Mouse (Mus musculus) MEL (cell line): ENCODE results near the gene C2cd4d. TPM values are rescaled to one million over a fixed set of nuclear protein-coding genes. Genes with fewer than 3 reads are reported as not detected.

Experiments used
- DNase-seq: peaks from one replicate; pipeline ENCODE4 v3.0.0; 2011; ENCODE audit warnings: low read depth, low spot score
- H3K27ac ChIP-seq: 2 replicates; pipeline ENCODE4 v1.5.1; 2012; ENCODE audit warnings: low read depth, mild to moderate bottlenecking, control low read depth, low read length, moderate library complexity; ENCODE audit not compliant: control insufficient read depth
- H3K27me3 ChIP-seq, 2 experiments: fragments of 150-350 bp in 1 of 2; sonication (generic) in 1 of 2; 2 replicates each; pipeline ENCODE4 v1.6.1; 2012; ENCODE audit warnings: low read length in 2 of 2, mild to moderate bottlenecking in 2 of 2, improper control_type of control experiment in 1 of 2, moderate library complexity in 1 of 2; ENCODE audit not compliant: insufficient read depth in 2 of 2, control insufficient read depth in 1 of 2
- H3K36me3 ChIP-seq, 2 experiments: 2 replicates each; pipeline ENCODE4 v1.6.1; 2012 to 2014; ENCODE audit warnings: low read length in 2 of 2, improper control_type of control experiment in 1 of 2, inconsistent platforms in 1 of 2, mild to moderate bottlenecking in 1 of 2; ENCODE audit not compliant: insufficient read depth in 2 of 2, control insufficient read depth in 1 of 2
- H3K4me1 ChIP-seq, 2 experiments: fragments of 150-350 bp in 1 of 2; sonication (generic) in 1 of 2; 2 replicates each; pipeline ENCODE4 v1.6.1; 2012; ENCODE audit warnings: low read length in 2 of 2, improper control_type of control experiment in 1 of 2, mild to moderate bottlenecking in 1 of 2; ENCODE audit not compliant: insufficient read depth in 2 of 2, control insufficient read depth in 1 of 2
- H3K4me3 ChIP-seq, 2 experiments: fragments of 150-350 bp in 1 of 2; sonication (generic) in 1 of 2; 2 replicates each; pipeline ENCODE4 v1.5.1; 2012; ENCODE audit warnings: low read depth in 2 of 2, low read length in 2 of 2, mild to moderate bottlenecking in 2 of 2, moderate library complexity in 2 of 2, control low read depth in 1 of 2, improper control_type of control experiment in 1 of 2; ENCODE audit not compliant: control insufficient read depth in 1 of 2, insufficient read depth in 1 of 2
- H3K79me2 ChIP-seq: 2 replicates; pipeline ENCODE4 v1.6.1; 2012; ENCODE audit warnings: mild to moderate bottlenecking, low read length, moderate library complexity; ENCODE audit not compliant: control insufficient read depth, poor library complexity, insufficient read depth
- H3K9ac ChIP-seq: 2 replicates; pipeline ENCODE4 v1.6.1; 2012; ENCODE audit warnings: low read depth, mild to moderate bottlenecking, control low read depth, low read length, moderate library complexity; ENCODE audit not compliant: control insufficient read depth, poor library complexity, severe bottlenecking
- H3K9me3 ChIP-seq: fragments of 150-350 bp; sonication (generic); replicated peaks from 2 replicates; pipeline ENCODE4 v1.6.1; 2012; ENCODE audit warnings: mild to moderate bottlenecking, low read length, improper control_type of control experiment, moderate library complexity; ENCODE audit not compliant: insufficient read depth
- BHLHE40 ChIP-seq: IDR thresholded peaks from 2 replicates; pipeline ENCODE4 v1.6.1; 2012; ENCODE audit warnings: low read depth, mild to moderate bottlenecking, inconsistent platforms, low read length, improper control_type of control experiment, borderline replicate concordance
- CHD1 ChIP-seq: IDR thresholded peaks from 2 replicates; pipeline ENCODE4 v1.6.1; 2012; ENCODE audit warnings: low read depth, mild to moderate bottlenecking, inconsistent platforms, low read length, improper control_type of control experiment
- CHD2 ChIP-seq: IDR thresholded peaks from 2 replicates; pipeline ENCODE4 v1.6.1; 2011; ENCODE audit warnings: low read length, improper control_type of control experiment
- CTCF ChIP-seq, 3 experiments: IDR thresholded peaks in 2 of 3; conservative IDR thresholded peaks in 1 of 3; 2 replicates each; pipeline ENCODE4 v1.5.1; 2011 to 2012; ENCODE audit warnings: low read length in 3 of 3, low read depth in 2 of 3, mild to moderate bottlenecking in 2 of 3, improper control_type of control experiment in 1 of 3, inconsistent platforms in 1 of 3, mixed read lengths in 1 of 3, moderate library complexity in 1 of 3; ENCODE audit not compliant: control insufficient read depth in 1 of 3, insufficient read depth in 1 of 3, poor library complexity in 1 of 3, severe bottlenecking in 1 of 3
- E2F4 ChIP-seq: IDR thresholded peaks from 2 replicates; pipeline ENCODE4 v1.6.1; 2011; ENCODE audit warnings: low read depth, low read length, improper control_type of control experiment, borderline replicate concordance
- ELF1 ChIP-seq: IDR thresholded peaks from 2 replicates; pipeline ENCODE4 v1.6.1; 2014; ENCODE audit warnings: low read depth, mild to moderate bottlenecking, inconsistent platforms, low read length, improper control_type of control experiment, moderate library complexity
- EP300 ChIP-seq, 2 experiments: IDR thresholded peaks; 2 replicates each; pipeline ENCODE4 v1.6.1; 2011; ENCODE audit warnings: improper control_type of control experiment in 2 of 2, low read length in 2 of 2, low read depth in 1 of 2, mild to moderate bottlenecking in 1 of 2
- ETS1 ChIP-seq: IDR thresholded peaks from 2 replicates; pipeline ENCODE4 v1.6.1; 2012; ENCODE audit warnings: low read depth, mild to moderate bottlenecking, inconsistent platforms, low read length, improper control_type of control experiment, moderate library complexity
- GABPA ChIP-seq: IDR thresholded peaks from 2 replicates; pipeline ENCODE4 v1.6.1; 2012; ENCODE audit warnings: low read depth, mild to moderate bottlenecking, inconsistent platforms, low read length, improper control_type of control experiment, moderate library complexity
- GATA1 ChIP-seq: IDR thresholded peaks from 2 replicates; pipeline ENCODE4 v1.6.1; 2011; ENCODE audit warnings: low read depth, low read length, improper control_type of control experiment
- JUND ChIP-seq: IDR thresholded peaks from 2 replicates; pipeline ENCODE4 v1.6.1; 2011; ENCODE audit warnings: low read depth, mild to moderate bottlenecking, improper control_type of control experiment, low read length
- KAT2A ChIP-seq: conservative IDR thresholded peaks from 2 replicates; pipeline ENCODE4 v1.6.1; 2012; ENCODE audit warnings: low read depth, low read length, improper control_type of control experiment, inconsistent platforms
- MAFK ChIP-seq: IDR thresholded peaks from 2 replicates; pipeline ENCODE4 v1.6.1; 2011; ENCODE audit warnings: low read depth, mild to moderate bottlenecking, low read length, improper control_type of control experiment, borderline replicate concordance
- MAX ChIP-seq: IDR thresholded peaks from 2 replicates; pipeline ENCODE4 v1.6.1; 2011; ENCODE audit warnings: low read length, improper control_type of control experiment
- MAZ ChIP-seq: IDR thresholded peaks from 2 replicates; pipeline ENCODE4 v1.6.1; 2012; ENCODE audit warnings: low read depth, mild to moderate bottlenecking, inconsistent platforms, low read length, improper control_type of control experiment
- MEF2A ChIP-seq: IDR thresholded peaks from 2 replicates; pipeline ENCODE4 v1.6.1; 2014; ENCODE audit warnings: low read depth, mild to moderate bottlenecking, inconsistent platforms, low read length, improper control_type of control experiment; ENCODE audit not compliant: poor library complexity, insufficient replicate concordance, severe bottlenecking; ENCODE audit errors: extremely low read depth
- MYC ChIP-seq: IDR thresholded peaks from 2 replicates; pipeline ENCODE4 v1.6.1; 2011; ENCODE audit warnings: low read depth, mild to moderate bottlenecking, low read length, improper control_type of control experiment, moderate library complexity
- NELFE ChIP-seq: IDR thresholded peaks from 2 replicates; pipeline ENCODE4 v1.6.1; 2011; ENCODE audit warnings: low read depth, low read length, improper control_type of control experiment
- NRF1 ChIP-seq: IDR thresholded peaks from 2 replicates; pipeline ENCODE4 v1.6.1; 2014; ENCODE audit warnings: low read depth, mild to moderate bottlenecking, inconsistent platforms, low read length, improper control_type of control experiment, moderate library complexity; ENCODE audit not compliant: poor library complexity, insufficient read depth, severe bottlenecking
- POLR2A ChIP-seq, 2 experiments: IDR thresholded peaks; 2 replicates each; pipeline ENCODE4 v1.6.1; 2011 to 2012; ENCODE audit warnings: low read length in 2 of 2, mild to moderate bottlenecking in 2 of 2, control low read depth in 1 of 2, improper control_type of control experiment in 1 of 2, low read depth in 1 of 2, moderate library complexity in 1 of 2; ENCODE audit not compliant: control insufficient read depth in 1 of 2, insufficient read depth in 1 of 2, poor library complexity in 1 of 2
- POLR2AphosphoS5 ChIP-seq: IDR thresholded peaks from 2 replicates; pipeline ENCODE4 v1.6.1; 2012; ENCODE audit warnings: low read depth, borderline replicate concordance, mild to moderate bottlenecking, inconsistent platforms, low read length, moderate library complexity, mixed read lengths
- TAL1 ChIP-seq: IDR thresholded peaks from 2 replicates; pipeline ENCODE4 v1.6.1; 2012; ENCODE audit warnings: mild to moderate bottlenecking, inconsistent platforms, low read length, moderate library complexity, mixed read lengths
- TBP ChIP-seq: IDR thresholded peaks from 2 replicates; pipeline ENCODE4 v1.8.0; 2011; ENCODE audit warnings: low read depth, low read length, improper control_type of control experiment
- ZC3H11A ChIP-seq: IDR thresholded peaks from 2 replicates; pipeline ENCODE4 v1.6.1; 2012; ENCODE audit warnings: low read depth, mild to moderate bottlenecking, inconsistent platforms, low read length, improper control_type of control experiment
- ZKSCAN1 ChIP-seq: IDR thresholded peaks from 2 replicates; pipeline ENCODE4 v1.6.1; 2012; ENCODE audit warnings: low read depth, mild to moderate bottlenecking, inconsistent platforms, low read length, improper control_type of control experiment, moderate library complexity
- ZMIZ1 ChIP-seq: IDR thresholded peaks from 2 replicates; pipeline ENCODE4 v1.6.1; 2012; ENCODE audit warnings: low read depth, mild to moderate bottlenecking, inconsistent platforms, low read length, improper control_type of control experiment, moderate library complexity
- ZNF384 ChIP-seq: IDR thresholded peaks from 2 replicates; pipeline ENCODE4 v1.6.1; 2012; ENCODE audit warnings: low read depth, mild to moderate bottlenecking, inconsistent platforms, low read length, improper control_type of control experiment
- polyA plus RNA-seq, 2 experiments: library from polyadenylated mRNA; stranded (reverse) in 1 of 2; unstranded in 1 of 2; fragments of >175 nt in 1 of 2; fragments of >200 nt in 1 of 2; gene quantifications; 2 replicates each; pipeline versions ENCODE4 v1.2.1 to v1.2.4; 2012; ENCODE audit warnings: low replicate concordance in 2 of 2, low read depth in 1 of 2; ENCODE audit not compliant: insufficient read length in 2 of 2, insufficient read depth in 1 of 2, missing spikeins in 1 of 2
- total RNA-seq: library from RNA; depleted of rRNA; stranded (reverse); fragments of 300-350 nt; gene quantifications from 2 replicates; pipeline ENCODE4 v1.2.3, GENCODE M21; 2012

The C2cd4d gene
- total and polyA plus RNA-seq, 3 experiments = not detected

- Histone ChIP-seq H3K9ac (no peak overlapping the region), H3K4me3 (no peak overlapping the region), H3K27me3 (peaks cover 0 to 3% of the 10 kb centered on the region in 2 experiments; a peak in 1 of 4 replicates), H3K79me2 (no peaks in the 10 kb centered on the region), H3K9me3 (no peaks in the 10 kb centered on the region), H3K4me1 (no peaks in the 10 kb centered on the region), H3K27ac (no peak overlapping the region), H3K36me3 (no peaks in the 10 kb centered on the region)
- no peak for DNase-seq
- TF ChIP-seq CHD1 (no peak), ZMIZ1 (no peak), MEF2A (no peak), BHLHE40 (no peak), POLR2A (IDR thresholded peaks at IDR 0.05; ENCODE audit: control insufficient read depth in 1 of 2, insufficient read depth in 1 of 2, low read depth in 1 of 2, low read length in 2 of 2, poor library complexity in 1 of 2) (no peak)
- TF ChIP-seq, all 39 proteins: peak for 0
These were observed 15.0 kb downstream of the C2cd4d start for GRCm38 (mm10) chr3:94377028-94377923.

GRCm38 (mm10) chr3:94379831-94380510 lies 17.7 kb downstream of the C2cd4d start:
- no peaks in the 10 kb centered on the region for H3K4me1 ChIP-seq

GRCm38 (mm10) chr3:94382308-94382707 lies 20.1 kb downstream of the C2cd4d start:
- Histone ChIP-seq H3K27me3 (peaks cover 0 to 3% of the 10 kb centered on the region in 2 experiments; a peak in 3 of 4 replicates), H3K9ac (no peak overlapping the region), H3K9me3 (no peaks in the 10 kb centered on the region), H3K27ac (no peak overlapping the region), H3K79me2 (no peaks in the 10 kb centered on the region), H3K4me3 (no peak overlapping the region), H3K36me3 (no peaks in the 10 kb centered on the region), H3K4me1 (no peaks in the 10 kb centered on the region)
- TF ChIP-seq POLR2A (IDR thresholded peaks at IDR 0.05; ENCODE audit: control insufficient read depth in 1 of 2, insufficient read depth in 1 of 2, low read depth in 1 of 2, low read length in 2 of 2, poor library complexity in 1 of 2) = no peak
- no peak for TF ChIP-seq MAX
- no peak for TF ChIP-seq CTCF (IDR thresholded peaks at IDR 0.05 in 2 of 3, conservative IDR thresholded peaks at IDR 0.05 in 1 of 3; ENCODE audit: control insufficient read depth in 1 of 3, insufficient read depth in 1 of 3, low read depth in 2 of 3, low read length in 3 of 3, poor library complexity in 1 of 3, severe bottlenecking in 1 of 3)
- no peak for TF ChIP-seq NRF1
- no peak for TF ChIP-seq BHLHE40
- no peak for TF ChIP-seq ZC3H11A
- no peak for TF ChIP-seq GATA1
- no peak for TF ChIP-seq ELF1
- TF ChIP-seq CHD2 = no peak
- TF ChIP-seq MEF2A = no peak
- TF ChIP-seq KAT2A = no peak
- no peak for TF ChIP-seq TAL1
- TF ChIP-seq EP300 (IDR thresholded peaks at IDR 0.05; ENCODE audit: low read depth in 1 of 2, low read length in 2 of 2) = no peak
- DNase-seq = no peak

More at GRCm38 (mm10) chr3:94379831-94380510, 17.7 kb downstream of the C2cd4d start:
- no peak overlapping the region for H3K27ac ChIP-seq
- H3K4me3 ChIP-seq = no peak overlapping the region
- no peaks in the 10 kb centered on the region for H3K9me3 ChIP-seq
- TF ChIP-seq POLR2AphosphoS5 (no peak), ZNF384 (no peak), GABPA (no peak), NELFE (no peak), JUND (no peak), ZKSCAN1 (no peak), ZMIZ1 (no peak), TBP (no peak), CHD2 (no peak), ETS1 (no peak), E2F4 (no peak), KAT2A (no peak), TAL1 (no peak), MYC (no peak), MAFK (no peak), MAZ (no peak)
- H3K9ac ChIP-seq = no peak overlapping the region
- H3K36me3 ChIP-seq = no peaks in the 10 kb centered on the region
- H3K79me2 ChIP-seq = no peaks in the 10 kb centered on the region
- H3K27me3 ChIP-seq = peaks cover 0 to 3% of the 10 kb centered on the region in 2 experiments; a peak in 2 of 4 replicates
- DNase-seq = no peak
